Mouse (Mus musculus) embryonic facial prominence, embryonic 15.5 days (tissue): ENCODE data around the gene Bpifc. TPM values are rescaled to one million over a fixed set of nuclear protein-coding genes. Genes with fewer than 3 reads are reported as not detected.

ENCODE experiments used
- ATAC-seq: fragments of 200-750 bp; cut with Nextera tagmentation; 2 replicates; pipeline ENCODE4 v1.8.0; 2017; ENCODE audit warnings: low read depth, moderate TSS enrichment; ENCODE audit not compliant: insufficient number of reproducible peaks, low FRiP score, low TSS enrichment
- H3K27ac ChIP-seq: fragments of 300-500 bp; sonication (generic); replicated peaks from 2 replicates; pipeline ENCODE4 v1.5.1; 2015; ENCODE audit warnings: mild to moderate bottlenecking, inconsistent platforms
- H3K27me3 ChIP-seq: fragments of 300-500 bp; sonication (generic); 2 replicates; pipeline ENCODE4 v1.6.1; 2015; ENCODE audit warnings: inconsistent platforms
- H3K36me3 ChIP-seq: fragments of 300-500 bp; sonication (generic); 2 replicates; pipeline ENCODE4 v1.6.1; 2015; ENCODE audit warnings: mild to moderate bottlenecking, inconsistent platforms
- H3K4me1 ChIP-seq: fragments of 300-500 bp; sonication (generic); 2 replicates; pipeline ENCODE4 v1.6.1; 2015; ENCODE audit warnings: inconsistent platforms
- H3K4me2 ChIP-seq: fragments of 300-500 bp; sonication (generic); replicated peaks from 2 replicates; pipeline ENCODE4 v1.6.1; 2015; ENCODE audit warnings: mild to moderate bottlenecking, inconsistent platforms
- H3K4me3 ChIP-seq: fragments of 300-500 bp; sonication (generic); replicated peaks from 2 replicates; pipeline ENCODE4 v1.5.1; 2015; ENCODE audit warnings: mild to moderate bottlenecking, inconsistent platforms
- H3K9ac ChIP-seq: fragments of 300-500 bp; sonication (generic); 2 replicates; pipeline ENCODE4 v1.6.1; 2015; ENCODE audit warnings: inconsistent platforms
- H3K9me3 ChIP-seq: fragments of 300-500 bp; sonication (generic); replicated peaks from 2 replicates; pipeline ENCODE4 v1.6.1; 2016; ENCODE audit warnings: inconsistent platforms
- WGBS: fragments of 180-500 bp; shearing (Covaris S2); methylation state at CpG from one replicate; pipeline ENCODE4 v1.1.7; 2015; 5-methylcytosine and 5-hydroxymethylcytosine counted together
- polyA plus RNA-seq: library from polyadenylated mRNA; unstranded; fragments of >200 nt; fragmentation: Nextera tagmentation; extraction: Ambion mirVana; gene quantifications from 2 replicates; pipeline ENCODE4 v1.2.1, GENCODE M21; 2015

Gene Bpifc
- polyA plus RNA-seq, 1 experiment from 2014 or later = 9.8 TPM

DNA sequence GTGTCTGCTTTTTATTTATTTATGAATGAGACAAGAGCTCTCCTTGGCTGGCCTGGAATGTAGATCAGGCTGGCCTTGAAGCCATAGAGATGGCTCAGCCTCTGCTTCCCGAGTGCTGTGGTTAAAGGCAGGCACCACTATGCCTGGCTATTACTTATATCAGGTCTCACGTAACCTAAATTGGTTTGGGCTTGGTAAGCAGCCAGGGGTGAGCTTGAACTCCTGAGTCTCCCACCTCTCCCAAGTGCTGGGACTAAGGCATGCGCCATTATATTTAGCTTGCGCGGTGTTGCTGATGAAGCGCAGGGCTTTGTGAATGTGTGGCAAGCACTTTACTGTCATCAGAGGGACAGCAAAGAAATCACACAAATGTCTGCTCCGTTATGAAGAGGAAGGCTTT, 6.1 kb upstream of the Bpifc start:
- ATAC-seq = no peak
- WGBS = 90% methylated on average over 7 of the region's 7 CpGs
- H3K4me3 ChIP-seq = no peak overlapping the region

DNA sequence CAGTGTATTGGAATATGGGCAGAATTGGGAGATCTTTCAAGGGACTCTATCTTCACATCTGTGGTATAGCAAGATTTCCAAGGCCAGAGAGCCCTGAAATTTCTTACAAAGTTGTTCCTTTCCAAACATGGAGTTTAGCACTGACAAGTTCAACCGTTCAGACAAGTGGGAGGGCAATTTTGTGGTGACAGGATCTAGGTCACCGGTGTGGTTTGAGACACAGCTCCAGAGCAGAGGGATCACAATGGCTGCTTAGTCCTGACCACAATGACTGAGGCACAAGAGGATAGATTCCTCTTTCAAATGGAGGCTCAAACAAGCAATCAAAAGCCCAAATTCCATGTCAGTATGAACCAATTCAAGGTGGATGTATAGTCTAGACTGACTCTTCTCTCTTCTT, 523 bp downstream of the Bpifc start:
- H3K4me1 ChIP-seq = no peaks in the 10 kb centered on the region
- 68% methylated on average over 2 of the region's 2 CpGs for WGBS
- no peaks in the 10 kb centered on the region for H3K9me3 ChIP-seq
- H3K36me3 ChIP-seq = no peaks in the 10 kb centered on the region
- no peak overlapping the region for H3K4me2 ChIP-seq
- no peak overlapping the region for H3K9ac ChIP-seq
- H3K27ac ChIP-seq = no peak overlapping the region; the same call in 1 of the 2 replicates
- H3K4me3 ChIP-seq = no peak overlapping the region
- ATAC-seq = no peak
- H3K27me3 ChIP-seq = no peaks in the 10 kb centered on the region

More for the DNA sequence above, 6.1 kb upstream of the Bpifc start:
- no peak overlapping the region for H3K27ac ChIP-seq
- no peaks in the 10 kb centered on the region for H3K9me3 ChIP-seq
- H3K27me3 ChIP-seq = no peaks in the 10 kb centered on the region
- no peak overlapping the region for H3K9ac ChIP-seq
- no peaks in the 10 kb centered on the region for H3K36me3 ChIP-seq
- H3K4me2 ChIP-seq = no peak overlapping the region
- peaks cover 6% of the 10 kb centered on the region; the same call in 1 of the 2 replicates for H3K4me1 ChIP-seq

DNA sequence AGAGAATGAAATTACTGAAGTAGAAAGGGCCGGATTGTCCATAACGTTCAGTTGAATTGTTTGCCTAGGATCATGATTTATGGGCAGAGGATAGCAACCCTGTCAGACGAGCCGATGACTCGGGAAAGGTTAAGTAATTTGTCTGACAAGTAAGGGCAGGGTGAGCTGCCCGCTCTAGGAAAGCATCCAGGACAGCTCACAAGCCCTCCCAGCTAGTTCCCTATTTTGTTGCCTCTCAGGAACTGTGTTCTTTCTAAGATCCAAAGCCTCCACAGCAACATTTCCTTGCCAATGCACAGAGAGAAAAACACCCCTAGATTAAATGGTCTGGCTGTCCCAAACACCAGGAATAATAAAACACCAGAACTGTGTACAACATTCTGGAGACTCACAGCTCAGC, 1.1 kb downstream of the Bpifc start:
- Histone ChIP-seq H3K9ac (no peak overlapping the region), H3K4me3 (no peak overlapping the region), H3K27ac (no peak overlapping the region), H3K9me3 (no peaks in the 10 kb centered on the region), H3K27me3 (no peaks in the 10 kb centered on the region), H3K4me2 (no peak overlapping the region), H3K4me1 (no peaks in the 10 kb centered on the region), H3K36me3 (no peaks in the 10 kb centered on the region)
- WGBS = 59% methylated on average over 6 of the region's 6 CpGs
- no peak for ATAC-seq

DNA sequence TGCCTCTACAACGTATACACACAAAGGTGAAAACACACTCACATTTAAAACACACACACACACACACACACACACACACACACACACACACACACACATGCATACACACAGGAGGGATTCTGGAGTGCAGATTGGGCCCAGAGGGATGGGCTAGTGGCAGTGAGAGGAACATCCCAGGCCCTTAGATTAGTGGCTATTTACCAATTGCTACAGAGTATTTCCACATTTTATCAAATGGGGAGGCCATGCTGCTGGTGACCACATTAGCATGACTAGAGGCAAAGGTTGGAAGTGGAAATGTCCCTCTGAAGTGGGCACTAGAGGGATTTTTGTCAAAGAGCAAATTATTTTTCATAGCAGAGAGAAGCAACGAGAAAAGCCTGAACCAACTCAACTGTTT, 2.0 kb downstream of the Bpifc start:
- H3K4me1 ChIP-seq = no peaks in the 10 kb centered on the region
- H3K4me2 ChIP-seq = no peak overlapping the region
- WGBS = 82% methylated on average over 2 of the region's 2 CpGs
- H3K9ac ChIP-seq = no peak overlapping the region
- H3K36me3 ChIP-seq = no peaks in the 10 kb centered on the region
- no peaks in the 10 kb centered on the region for H3K9me3 ChIP-seq
- H3K4me3 ChIP-seq = no peak overlapping the region
- no peak overlapping the region for H3K27ac ChIP-seq
- no peaks in the 10 kb centered on the region for H3K27me3 ChIP-seq
- ATAC-seq = no peak

DNA sequence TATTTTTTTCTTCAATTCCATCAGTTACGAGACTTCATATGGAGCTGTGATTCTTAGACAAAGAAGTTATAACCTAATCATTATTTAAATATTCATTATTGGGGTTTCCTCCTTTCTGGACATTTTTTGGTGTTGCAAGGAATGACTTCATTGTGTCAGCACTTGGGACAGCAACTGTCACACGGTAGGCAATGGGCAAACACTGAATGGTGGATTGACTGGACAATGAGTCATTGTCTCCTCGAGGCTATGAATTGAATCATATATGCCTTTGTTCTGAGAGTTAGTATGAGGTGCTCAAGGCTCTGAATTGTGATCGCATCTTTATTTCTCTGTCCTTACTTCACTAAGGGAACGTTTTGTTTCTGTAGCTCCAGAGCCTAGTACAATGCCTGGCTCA, 5.2 kb downstream of the Bpifc start:
- WGBS = 77% methylated on average over 5 of the region's 5 CpGs
- no peak overlapping the region for H3K27ac ChIP-seq
- no peaks in the 10 kb centered on the region for H3K4me1 ChIP-seq
- H3K4me3 ChIP-seq = no peak overlapping the region
- ATAC-seq = no peak
- H3K27me3 ChIP-seq = no peaks in the 10 kb centered on the region
- no peaks in the 10 kb centered on the region for H3K9me3 ChIP-seq
- no peak overlapping the region for H3K4me2 ChIP-seq
- H3K36me3 ChIP-seq = no peaks in the 10 kb centered on the region
- H3K9ac ChIP-seq = no peak overlapping the region

DNA sequence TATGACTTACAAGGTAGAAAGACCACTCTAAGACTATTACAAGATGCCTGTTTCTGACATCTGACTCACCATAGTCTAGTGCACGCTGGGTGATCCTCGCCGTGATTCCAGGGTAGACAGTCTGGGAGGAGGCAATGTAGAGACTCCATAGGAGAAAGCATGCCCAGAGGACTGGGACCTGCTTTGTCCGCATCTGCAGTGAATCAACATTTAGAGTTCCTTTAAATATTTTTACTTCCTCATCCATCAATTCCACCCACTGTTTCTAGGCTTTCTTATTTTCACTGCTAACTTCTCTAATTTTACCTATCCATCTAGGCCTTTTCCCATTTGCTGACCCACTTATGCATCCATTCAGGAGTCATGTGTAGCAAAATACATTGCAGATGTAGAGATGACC, 11.2 kb downstream of the Bpifc start:
- Histone ChIP-seq H3K36me3 (no peaks in the 10 kb centered on the region), H3K27ac (no peak overlapping the region), H3K27me3 (no peaks in the 10 kb centered on the region), H3K4me2 (no peak overlapping the region), H3K9me3 (no peaks in the 10 kb centered on the region), H3K9ac (no peak overlapping the region), H3K4me3 (no peak overlapping the region), H3K4me1 (no peaks in the 10 kb centered on the region)
- 87% methylated on average over 4 of the region's 4 CpGs for WGBS
- ATAC-seq = no peak

DNA sequence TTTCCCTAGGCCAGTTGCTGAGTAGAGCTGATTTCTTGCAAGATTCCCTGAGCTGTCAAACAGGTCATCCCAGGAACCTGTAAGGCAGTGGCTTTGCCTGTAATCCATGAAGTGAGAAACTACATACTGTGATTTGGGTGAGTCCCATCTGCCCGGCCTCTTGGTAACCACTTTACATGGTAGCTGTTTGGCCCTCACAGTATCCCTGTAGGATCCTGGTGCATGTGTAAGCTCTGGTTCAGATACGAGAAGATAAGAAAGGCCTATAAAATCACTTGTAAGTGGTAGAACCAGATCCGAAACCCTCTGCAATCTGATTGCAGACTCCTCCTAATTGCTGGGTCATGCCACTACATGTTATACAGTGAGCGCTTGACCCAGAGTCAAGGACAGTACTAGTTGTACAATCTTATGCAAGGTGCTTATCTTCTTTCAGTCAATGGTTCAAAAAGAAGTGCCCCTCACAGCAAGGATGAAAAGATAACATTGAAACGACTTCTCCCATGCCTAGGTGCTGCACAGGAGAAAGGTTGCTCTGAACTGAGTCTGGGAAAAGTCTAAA, 17.1 kb downstream of the Bpifc start:
- H3K4me2 ChIP-seq = no peak overlapping the region
- WGBS = 59% methylated on average over 5 of the region's 5 CpGs
- H3K4me3 ChIP-seq = no peak overlapping the region
- H3K9ac ChIP-seq = no peak overlapping the region
- H3K36me3 ChIP-seq = no peaks in the 10 kb centered on the region
- H3K4me1 ChIP-seq = no peaks in the 10 kb centered on the region
- no peak overlapping the region for H3K27ac ChIP-seq
- H3K27me3 ChIP-seq = no peaks in the 10 kb centered on the region
- no peaks in the 10 kb centered on the region for H3K9me3 ChIP-seq
- no peak for ATAC-seq

DNA sequence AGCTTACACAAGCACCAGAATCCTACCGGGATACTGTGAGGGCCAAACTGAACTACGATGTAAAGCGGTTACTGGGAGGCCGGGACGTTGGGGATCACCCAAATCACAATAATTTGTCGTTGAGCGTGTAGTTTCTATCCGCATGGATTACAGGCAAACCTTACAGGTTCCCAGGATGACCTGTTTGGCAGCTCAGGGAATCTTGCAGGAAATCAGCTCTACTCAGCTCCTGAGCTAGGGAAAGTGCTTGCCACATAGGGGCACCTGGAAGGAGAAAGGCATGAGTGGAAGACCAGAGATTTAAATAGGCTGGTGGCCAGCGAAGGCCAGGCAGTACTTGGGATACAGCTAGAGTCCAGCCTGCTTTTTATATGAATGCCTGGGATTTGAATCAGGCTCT, 17.9 kb downstream of the Bpifc start:
- no peak overlapping the region for H3K27ac ChIP-seq
- no peaks in the 10 kb centered on the region for H3K27me3 ChIP-seq
- 77% methylated on average over 9 of the region's 9 CpGs for WGBS
- no peaks in the 10 kb centered on the region for H3K9me3 ChIP-seq
- ATAC-seq = no peak
- no peak overlapping the region for H3K4me3 ChIP-seq
- H3K9ac ChIP-seq = no peak overlapping the region
- H3K4me2 ChIP-seq = no peak overlapping the region
- H3K4me1 ChIP-seq = no peaks in the 10 kb centered on the region
- H3K36me3 ChIP-seq = no peaks in the 10 kb centered on the region

DNA sequence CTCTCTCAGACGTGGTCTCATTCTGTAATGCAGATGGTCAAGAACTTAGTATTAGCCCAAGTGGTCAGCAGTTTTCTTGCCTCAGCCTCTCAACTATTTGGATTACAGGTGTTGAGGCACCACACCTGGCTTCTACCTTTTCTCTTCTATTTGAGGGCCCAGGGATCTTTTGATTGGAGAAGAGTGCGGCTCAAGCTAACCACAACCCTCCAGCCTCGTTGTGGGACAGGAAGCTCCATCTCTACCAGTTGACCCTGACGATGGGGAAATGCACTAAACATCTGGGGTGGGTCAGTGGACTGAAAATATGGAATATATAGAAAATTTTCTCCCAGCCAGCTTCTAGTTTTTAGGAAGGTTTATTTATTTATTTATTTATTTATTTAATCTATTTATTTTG, 19.3 kb downstream of the Bpifc start:
- no peak for ATAC-seq
- no peaks in the 10 kb centered on the region for H3K9me3 ChIP-seq
- H3K27ac ChIP-seq = no peak overlapping the region
- H3K36me3 ChIP-seq = no peaks in the 10 kb centered on the region
- H3K9ac ChIP-seq = no peak overlapping the region
- H3K4me2 ChIP-seq = no peak overlapping the region
- H3K27me3 ChIP-seq = no peaks in the 10 kb centered on the region
- H3K4me1 ChIP-seq = no peaks in the 10 kb centered on the region
- WGBS = 78% methylated on average over 4 of the region's 4 CpGs
- no peak overlapping the region for H3K4me3 ChIP-seq

DNA sequence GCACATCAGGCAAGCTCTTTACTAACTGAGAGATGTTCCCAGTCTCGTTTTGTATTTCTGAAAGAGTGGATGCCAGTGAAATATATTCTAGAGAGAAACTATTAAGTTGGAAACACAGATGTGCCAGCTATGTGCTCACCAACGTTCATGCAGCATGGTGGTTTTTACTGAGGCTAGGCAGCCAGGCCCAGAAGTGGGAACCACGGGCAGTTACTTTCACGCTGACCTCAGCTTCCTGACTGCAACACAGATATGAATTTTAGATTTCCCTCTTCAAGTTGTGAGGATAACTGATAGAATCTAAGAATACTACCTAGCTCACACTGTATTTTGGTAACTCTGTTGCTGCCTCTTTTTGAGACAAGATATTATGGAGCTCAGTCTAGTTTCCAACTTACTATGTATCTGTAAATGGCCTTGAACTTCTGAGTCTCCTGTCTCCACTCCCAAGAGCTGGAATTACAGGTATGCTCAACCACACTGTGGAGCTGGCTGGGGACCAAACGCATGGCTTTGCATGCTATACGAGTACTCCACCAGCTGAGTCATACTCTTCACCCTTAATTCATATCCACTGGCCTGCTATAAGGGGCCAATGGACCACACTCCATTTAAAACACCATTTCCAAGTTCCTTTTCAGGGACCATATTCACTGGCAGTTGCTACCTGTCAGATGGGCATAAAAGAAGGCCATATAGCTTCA, 22.1 kb downstream of the Bpifc start:
- WGBS = 68% methylated on average over 6 of the region's 6 CpGs
- ATAC-seq = no peak
- Histone ChIP-seq H3K4me3 (no peak overlapping the region), H3K27me3 (no peaks in the 10 kb centered on the region), H3K9me3 (no peaks in the 10 kb centered on the region), H3K9ac (no peak overlapping the region), H3K27ac (0 out of 2 replicates have a peak overlapping the region, but pooled peaks have one; percentile 22), H3K4me1 (no peaks in the 10 kb centered on the region), H3K4me2 (no peak overlapping the region), H3K36me3 (no peaks in the 10 kb centered on the region)

DNA sequence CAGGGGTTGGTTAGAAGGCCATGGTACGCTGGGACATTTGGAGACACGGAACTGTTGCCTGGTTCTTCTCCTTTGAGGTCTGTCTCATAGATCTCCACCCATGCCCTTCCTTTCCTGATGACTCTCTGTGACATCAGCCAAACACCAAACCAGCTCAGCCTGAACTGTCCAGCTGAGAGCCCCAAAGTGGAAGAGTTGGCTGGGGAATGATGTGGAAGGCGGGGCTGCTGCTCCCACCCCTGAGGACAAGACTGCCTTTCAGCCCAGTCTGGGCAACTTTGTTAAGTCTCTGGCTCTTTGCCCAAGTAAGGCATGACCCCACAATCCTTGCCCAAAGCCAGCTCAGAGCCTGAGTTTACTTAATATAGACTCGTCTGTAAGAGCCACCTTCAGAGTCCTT, 38.8 kb downstream of the Bpifc start:
- ATAC-seq = peak; percentile 24
- H3K4me2 ChIP-seq = no peak overlapping the region
- 66% methylated on average over 4 of the region's 4 CpGs for WGBS

DNA sequence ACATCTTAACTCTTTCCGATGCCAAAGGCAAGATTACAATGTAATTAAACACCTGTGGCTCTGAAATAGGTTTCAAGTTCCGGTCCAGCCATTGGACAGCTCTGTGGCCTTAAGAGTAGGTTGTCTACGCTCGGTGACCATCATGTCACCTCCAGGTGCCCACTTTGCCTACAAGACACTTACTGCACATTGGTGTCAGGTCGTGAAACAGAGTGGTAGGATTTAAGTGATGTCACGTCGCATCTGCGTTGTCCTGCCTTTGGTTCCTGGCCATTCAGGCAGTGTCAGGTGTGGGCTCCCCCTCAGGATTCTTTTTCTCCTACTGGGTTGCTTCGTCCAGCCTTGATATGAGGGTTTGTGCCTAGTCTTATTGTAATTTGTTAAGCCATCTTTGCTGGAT, 39.9 kb downstream of the Bpifc start:
- Histone ChIP-seq H3K9ac (no peak overlapping the region), H3K9me3 (no peaks in the 10 kb centered on the region), H3K4me3 (no peak overlapping the region), H3K27ac (no peak overlapping the region), H3K4me2 (no peak overlapping the region), H3K36me3 (no peaks in the 10 kb centered on the region), H3K27me3 (no peaks in the 10 kb centered on the region), H3K4me1 (no peaks in the 10 kb centered on the region)
- ATAC-seq = no peak
- WGBS = 86% methylated on average over 9 of the region's 9 CpGs

More for the DNA sequence above, 38.8 kb downstream of the Bpifc start:
- H3K9me3 ChIP-seq = no peaks in the 10 kb centered on the region
- peak overlapping the region; percentile 63 for H3K27ac ChIP-seq
- H3K27me3 ChIP-seq = no peaks in the 10 kb centered on the region
- no peak overlapping the region for H3K9ac ChIP-seq
- H3K36me3 ChIP-seq = no peaks in the 10 kb centered on the region
- no peak overlapping the region for H3K4me3 ChIP-seq
- H3K4me1 ChIP-seq = no peaks in the 10 kb centered on the region
